Comparison of ENCODE assay signal across 8 mouse cellular contexts in the genomic region with DNA sequence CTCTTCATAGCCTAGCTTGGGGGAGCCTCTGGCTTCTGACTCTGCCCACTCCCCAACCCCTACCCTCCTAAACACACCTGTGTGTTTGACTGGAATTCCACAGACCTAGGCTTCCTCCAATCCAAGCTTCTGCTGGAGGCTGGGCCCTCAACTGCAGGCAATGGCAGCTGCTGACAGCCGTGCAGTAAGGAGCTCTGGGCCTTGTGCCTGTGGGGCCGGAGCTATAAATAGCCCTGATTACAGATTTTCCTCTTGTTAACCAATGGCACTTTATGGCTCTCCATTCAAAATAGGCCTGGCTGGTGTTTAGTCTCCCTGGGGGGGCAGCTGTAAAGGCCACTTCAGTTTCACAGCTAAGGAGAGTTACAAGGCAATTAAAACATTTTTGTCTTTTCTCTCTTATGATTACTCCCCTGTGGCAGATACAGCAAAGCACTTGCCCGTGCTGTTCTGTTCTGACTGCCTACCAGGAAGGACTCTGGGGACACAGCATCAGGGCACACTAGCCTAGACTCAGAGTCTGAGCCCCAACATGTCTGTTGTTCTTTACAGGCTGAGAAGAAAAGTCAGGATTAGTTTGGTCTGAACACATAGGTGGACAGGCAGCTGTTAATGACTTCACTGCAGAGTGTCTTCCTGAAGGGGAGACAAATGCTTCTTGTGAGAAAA. TPM values are rescaled to one million over a fixed set of nuclear protein-coding genes. Genes with fewer than 3 reads are reported as not detected.
DNase-seq lines count a peak whose midpoint lies in the region; ATAC-seq lines count a peak whose summit lies in the region.

No protein-coding gene starts in this region.

- H3K4me1 ChIP-seq in embryonic facial prominence, embryonic 13.5 days, result peaks cover 32% of the 10 kb centered on the region
- H3K4me1 ChIP-seq in heart, embryonic 15.5 days (replicated peaks), result peaks cover 25% of the 10 kb centered on the region
- H3K4me1 ChIP-seq in lung, embryonic 16.5 days (replicated peaks; ENCODE audit: control insufficient read depth, insufficient read depth, low read length), result peaks cover 5% of the 10 kb centered on the region

- ATAC-seq in embryonic facial prominence, embryonic 13.5 days (ENCODE audit: insufficient number of reproducible peaks, insufficient read depth, low FRiP score, low TSS enrichment, low read depth), result no peak
- peak; percentile 78 for ATAC-seq in heart, embryonic 15.5 days (replicated peaks; ENCODE audit: insufficient number of reproducible peaks, insufficient read depth, low FRiP score, low read depth)
- peak; percentile 80 for ATAC-seq in lung, embryonic 16.5 days (ENCODE audit: low read depth)

- H3K27ac ChIP-seq in embryonic facial prominence, embryonic 13.5 days, result peak overlapping the region; percentile 40
- H3K27ac ChIP-seq in heart, embryonic 15.5 days, result peak overlapping the region; percentile 92
- H3K27ac ChIP-seq in lung, embryonic 16.5 days (ENCODE audit: low read length), result peak overlapping the region; percentile 66

- DNase-seq in adrenal gland, postnatal 10 days, result peak; percentile 45
- no peak for DNase-seq in adrenal gland, adult 2 months
- DNase-seq in thymus, adult 18-20 months, result no peak
- no peak for DNase-seq in thymus, postnatal 10 days (ENCODE audit: low spot score in 2 of 2)
- no peak for DNase-seq in embryo, embryonic 9.5 days (ENCODE audit: extremely low spot score)

- H3K27me3 ChIP-seq in embryonic facial prominence, embryonic 13.5 days, result no peaks in the 10 kb centered on the region
- H3K27me3 ChIP-seq in heart, embryonic 15.5 days, result no peaks in the 10 kb centered on the region
- no peaks in the 10 kb centered on the region for H3K27me3 ChIP-seq in lung, embryonic 16.5 days (ENCODE audit: control insufficient read depth, insufficient read depth, low read depth, low read length)

- H3K4me3 ChIP-seq in embryonic facial prominence, embryonic 13.5 days, result no peak overlapping the region
- H3K4me3 ChIP-seq in heart, embryonic 15.5 days, result no peak overlapping the region
- no peak overlapping the region for H3K4me3 ChIP-seq in lung, embryonic 16.5 days (ENCODE audit: low read length)

- no peak overlapping the region for H3K9ac ChIP-seq in embryonic facial prominence, embryonic 13.5 days
- H3K9ac ChIP-seq in heart, embryonic 15.5 days, result no peak overlapping the region
- H3K9ac ChIP-seq in lung, embryonic 16.5 days (ENCODE audit: low read length), result peak overlapping the region; percentile 14; the same call in 1 of the 2 replicates

- no peaks in the 10 kb centered on the region for H3K36me3 ChIP-seq in embryonic facial prominence, embryonic 13.5 days
- H3K36me3 ChIP-seq in heart, embryonic 15.5 days, result no peaks in the 10 kb centered on the region
- no peaks in the 10 kb centered on the region for H3K36me3 ChIP-seq in lung, embryonic 16.5 days (ENCODE audit: control insufficient read depth, insufficient read depth, low read length)

- no peaks in the 10 kb centered on the region for H3K9me3 ChIP-seq in embryonic facial prominence, embryonic 13.5 days
- no peaks in the 10 kb centered on the region for H3K9me3 ChIP-seq in heart, embryonic 15.5 days (replicated peaks)
- no peaks in the 10 kb centered on the region for H3K9me3 ChIP-seq in lung, embryonic 16.5 days (ENCODE audit: control insufficient read depth, low read length)

- 11% methylated on average over 3 of the region's 3 CpGs for WGBS in embryonic facial prominence, embryonic 13.5 days
- 16% methylated on average over 3 of the region's 3 CpGs for WGBS in heart, embryonic 15.5 days
- WGBS in lung, embryonic 16.5 days, result 13% methylated on average over 3 of the region's 3 CpGs

- H3K4me2 ChIP-seq in embryonic facial prominence, embryonic 13.5 days, result no peak overlapping the region
- H3K4me2 ChIP-seq in heart, embryonic 15.5 days, result peak overlapping the region; percentile 45
- no peak overlapping the region for H3K4me2 ChIP-seq in lung, embryonic 16.5 days (ENCODE audit: low read depth, low read length)

RNA-seq across cellular contexts. Expression of a gene that starts 43.5 kb away (rescaled TPM):
- under 1 TPM; 0.45 to 0.61 TPM for total RNA-seq in adrenal gland, postnatal 10 days (2021)
- under 1 TPM; 0.17 to 0.21 TPM for total RNA-seq in adrenal gland, adult 2 months (2021)
- 0.04 and 0.07 TPM in 2 replicates for polyA plus RNA-seq in adrenal gland, adult 2 months (2012; rRNA removed)
- 1.3 and 1.8 TPM in 2 replicates for polyA plus RNA-seq in embryonic facial prominence, embryonic 13.5 days (2015; fragmentation: Nextera tagmentation; extraction: Ambion mirVana)
- polyA plus RNA-seq in heart, embryonic 15.5 days (2015; fragmentation: Nextera tagmentation; extraction: Ambion mirVana), result 0.40 and 0.43 TPM in 2 replicates
- 0.34 and 0.40 TPM in 2 replicates for polyA plus RNA-seq in lung, embryonic 16.5 days (2015; fragmentation: Nextera tagmentation; extraction: Ambion mirVana)

Comparison
In these comparisons a context has a peak if more than half of its experiments do, and no peak if none do; other contexts are left out.
1. H3K27ac ChIP-seq: peak in every context shown above with its lines; median percentile 92 in heart, embryonic 15.5 days; 66 in lung, embryonic 16.5 days; 40 in embryonic facial prominence, embryonic 13.5 days.